Mouse (Mus musculus) adrenal gland, postnatal 36 days (tissue): ENCODE measurements at regions not wholly inside any gene's neighbourhood (a gene's known extent, or its start where the extent isn't known, plus 50 kb on each side); places are given as distances from the start of the nearest gene placed in this dataset.
A peak's percentile ranks its signal among the peaks of the same experiment; 100 is the strongest.

Experiments used
- DNase-seq, 2 experiments: peaks; one replicate each; pipeline ENCODE4 v3.0.0; 2021; ENCODE audit warnings: mixed read lengths in 1 of 2

GRCm38 (mm10) chr10:92333869-92334268, 388.4 kb downstream of the Nedd1 start:
- no peak for DNase-seq

DNA sequence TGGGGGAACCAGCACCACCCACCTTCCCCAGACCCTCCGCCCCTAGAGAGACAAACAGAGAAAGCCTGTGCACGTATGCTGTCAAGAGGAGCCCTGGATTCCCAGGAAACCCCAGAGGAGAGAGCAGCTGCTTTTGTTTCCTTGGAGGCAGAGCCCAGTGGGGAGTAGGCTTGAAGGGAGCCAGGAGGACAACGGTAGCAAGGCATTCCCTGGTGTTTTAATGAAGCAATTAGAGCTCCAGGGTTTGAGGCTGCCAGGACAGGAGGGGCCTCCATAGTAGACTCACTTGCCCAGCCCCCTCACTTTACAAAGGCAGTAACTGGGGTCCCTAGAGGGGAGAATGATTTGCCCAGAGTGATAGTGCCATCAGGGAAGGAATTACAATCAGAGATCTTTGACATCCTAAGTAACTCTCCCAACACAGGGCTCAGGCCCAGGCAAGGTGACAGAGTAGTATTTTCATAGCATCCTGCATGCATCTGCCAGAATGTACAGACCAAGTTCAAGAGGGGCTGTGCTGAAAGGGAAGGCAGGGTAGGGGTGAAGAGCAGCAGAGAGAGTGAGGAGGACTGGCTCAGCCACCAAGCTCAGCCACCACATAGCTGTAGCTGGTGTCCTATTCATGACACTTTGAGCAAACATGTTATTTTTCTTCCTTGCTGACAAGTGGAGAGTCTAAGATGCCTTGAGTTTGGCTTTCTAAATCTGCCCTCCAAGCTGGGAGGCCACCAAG, 389.0 kb downstream of the Nedd1 start:
- no peak for DNase-seq

GRCm38 (mm10) chr10:92330150-92330549, 392.1 kb downstream of the Nedd1 start:
- no peak for DNase-seq

GRCm38 (mm10) chr10:92329661-92330060, 392.6 kb downstream of the Nedd1 start:
- DNase-seq, result no peak

DNA sequence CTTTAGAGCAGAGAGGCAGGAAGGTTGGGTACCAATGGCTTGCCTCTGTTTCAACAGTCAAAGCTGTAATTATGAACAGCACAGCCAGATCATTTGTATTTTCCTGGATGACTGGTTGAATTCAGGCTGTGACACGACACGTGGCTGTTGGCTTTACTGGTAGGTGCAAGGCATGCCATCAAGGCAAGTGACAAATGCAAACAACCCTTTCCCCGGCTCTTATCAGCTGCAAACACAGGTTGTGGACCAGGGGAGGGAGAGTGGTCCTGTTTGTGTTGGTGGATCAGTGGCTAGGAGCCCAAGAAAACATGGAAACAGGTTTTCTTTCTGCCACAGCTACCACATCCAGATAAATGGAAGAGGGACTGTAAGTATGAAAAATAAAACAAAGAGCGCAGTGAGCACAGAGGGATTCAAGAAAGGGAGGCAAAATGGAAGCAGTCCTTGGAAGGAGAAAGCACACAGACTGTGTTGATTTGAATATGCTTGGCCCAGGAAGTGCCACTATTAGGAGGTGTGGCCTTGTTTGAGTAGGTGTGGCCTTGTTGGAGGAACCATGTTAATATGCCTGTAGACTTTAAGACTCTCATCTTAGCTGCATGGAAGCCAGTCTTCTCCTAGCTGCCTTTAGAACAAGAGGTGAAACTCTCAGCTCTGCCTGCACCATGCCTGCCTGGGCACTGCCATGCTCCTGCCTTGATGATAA, 396.8 kb downstream of the Nedd1 start:
- DNase-seq, result no peak

- no peak for DNase-seq
Observed at GRCm38 (mm10) chr10:92314606-92315005, 407.6 kb downstream of the Nedd1 start.

GRCm38 (mm10) chr10:92312278-92312677, 409.9 kb downstream of the Nedd1 start:
- DNase-seq, result no peak

- DNase-seq, result no peak
Observed at GRCm38 (mm10) chr10:92308643-92309042, 413.6 kb downstream of the Nedd1 start.

DNA sequence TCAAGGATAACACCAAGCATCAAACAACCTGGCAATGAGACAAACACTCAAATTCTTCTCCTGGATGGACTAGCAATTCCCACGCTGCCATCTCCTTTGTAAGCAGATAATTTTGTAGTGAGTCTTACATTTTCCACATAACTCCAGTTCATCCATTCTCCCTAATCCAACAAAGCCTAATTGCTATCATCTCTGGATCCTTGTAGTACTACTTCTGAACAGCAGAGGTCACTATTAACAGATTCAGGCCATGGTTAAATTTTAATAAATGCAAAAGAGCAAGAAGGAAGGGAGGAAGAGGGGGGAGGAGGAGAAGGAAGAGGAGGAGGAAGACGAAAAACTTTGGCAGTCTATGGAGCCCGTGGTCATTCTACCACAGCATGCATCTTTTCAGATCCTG, 414.4 kb downstream of the Nedd1 start:
- no peak for DNase-seq

DNA sequence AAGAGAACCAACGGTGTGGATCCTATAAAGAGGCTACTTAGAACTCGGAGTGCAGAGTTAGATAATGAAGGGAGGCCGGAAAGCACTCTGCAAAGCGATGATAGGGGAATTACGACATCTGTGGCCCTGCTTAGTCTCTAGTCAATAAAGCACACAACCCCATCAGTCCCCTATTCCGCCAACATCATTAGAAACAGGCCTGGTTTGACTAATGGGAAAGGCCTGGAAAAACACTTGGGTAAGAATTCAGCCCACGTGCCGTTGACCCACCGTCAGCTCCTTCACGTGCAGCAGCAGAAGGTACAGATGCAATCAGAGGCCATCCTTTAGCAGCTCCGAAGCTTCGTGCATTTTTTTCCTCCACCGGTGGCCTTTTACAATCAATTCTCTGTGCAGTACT, 423.5 kb downstream of the Nedd1 start:
- no peak for DNase-seq

GRCm38 (mm10) chr10:92296837-92297236, 425.4 kb downstream of the Nedd1 start:
- no peak for DNase-seq

GRCm38 (mm10) chr10:92296303-92296702, 425.9 kb downstream of the Nedd1 start:
- DNase-seq, result no peak

GRCm38 (mm10) chr10:92293261-92293660, 429.0 kb downstream of the Nedd1 start:
- no peak for DNase-seq

DNA sequence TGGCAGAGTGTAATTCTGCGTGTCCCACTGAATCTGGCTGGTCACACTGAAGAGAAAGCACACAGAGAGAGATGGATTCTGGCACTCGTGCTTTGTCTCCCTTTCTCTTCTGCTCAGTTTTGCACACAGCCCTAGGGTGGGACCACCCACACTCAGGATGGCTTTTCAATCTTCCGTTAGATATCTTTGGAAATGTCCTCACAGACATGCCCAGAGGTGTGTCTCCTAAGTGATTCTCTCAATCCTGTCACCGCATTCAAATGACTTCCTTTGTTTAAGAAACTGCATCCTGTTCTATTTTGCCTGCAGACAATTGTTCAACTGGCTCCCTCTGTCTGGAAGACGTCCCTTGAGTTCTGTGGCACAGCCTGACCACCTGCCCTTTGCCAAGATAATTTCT, 433.0 kb downstream of the Nedd1 start:
- DNase-seq, result no peak

- no peak for DNase-seq
Observed at GRCm38 (mm10) chr10:92284231-92284630, 438.0 kb downstream of the Nedd1 start.

DNA sequence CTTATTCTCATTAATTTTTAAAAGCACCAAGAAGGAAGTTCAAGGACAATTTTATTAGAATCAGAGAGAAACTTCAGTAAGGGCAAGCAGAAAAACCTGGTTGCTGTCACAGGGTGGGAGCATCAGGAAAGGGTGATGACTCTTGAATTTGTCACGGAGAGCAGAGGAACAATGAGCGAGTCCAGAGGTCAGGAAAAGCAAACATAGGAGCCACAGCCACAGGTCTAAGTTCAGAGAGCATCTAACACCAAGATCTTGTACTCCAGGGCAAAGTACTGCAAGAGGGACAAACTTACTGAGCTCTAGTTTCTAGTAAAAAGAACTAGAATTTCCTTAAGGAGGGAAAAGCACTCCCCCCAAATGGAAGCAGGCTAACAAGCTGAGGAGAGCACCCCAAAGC, 444.2 kb downstream of the Nedd1 start:
- DNase-seq, result no peak

- no peak for DNase-seq
Observed at GRCm38 (mm10) chr10:92257815-92258214, 464.4 kb downstream of the Nedd1 start.

- no peak for DNase-seq
Observed at GRCm38 (mm10) chr10:92248648-92249047, 473.6 kb downstream of the Nedd1 start.

GRCm38 (mm10) chr10:92247449-92247805, 474.8 kb downstream of the Nedd1 start:
- DNase-seq, result no peak

GRCm38 (mm10) chr10:92246785-92247448, 475.3 kb downstream of the Nedd1 start:
- no peak for DNase-seq

GRCm38 (mm10) chr10:92242714-92243440, 479.3 kb downstream of the Nedd1 start:
- DNase-seq, result peak; percentile 12 to 18

DNA sequence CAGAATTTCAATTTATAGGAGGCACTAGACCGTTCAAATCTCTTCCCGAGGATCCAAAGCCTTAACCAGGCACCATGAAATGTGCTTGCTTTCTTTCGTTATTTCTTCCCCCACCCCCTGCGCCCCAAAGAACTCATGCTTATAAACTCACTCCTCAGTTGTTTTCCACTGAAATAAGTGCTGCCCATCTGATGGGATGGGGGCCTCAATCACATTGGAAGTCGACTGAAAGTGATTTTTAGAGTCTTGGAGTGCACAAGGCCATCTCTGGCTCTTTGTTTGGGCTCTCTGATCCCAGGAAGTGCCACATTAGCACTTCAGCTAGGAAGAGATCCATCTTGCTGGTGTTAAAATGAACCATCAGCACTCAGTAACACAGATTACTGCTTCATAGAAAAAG, 484.3 kb downstream of the Nedd1 start:
- DNase-seq, result no peak

DNA sequence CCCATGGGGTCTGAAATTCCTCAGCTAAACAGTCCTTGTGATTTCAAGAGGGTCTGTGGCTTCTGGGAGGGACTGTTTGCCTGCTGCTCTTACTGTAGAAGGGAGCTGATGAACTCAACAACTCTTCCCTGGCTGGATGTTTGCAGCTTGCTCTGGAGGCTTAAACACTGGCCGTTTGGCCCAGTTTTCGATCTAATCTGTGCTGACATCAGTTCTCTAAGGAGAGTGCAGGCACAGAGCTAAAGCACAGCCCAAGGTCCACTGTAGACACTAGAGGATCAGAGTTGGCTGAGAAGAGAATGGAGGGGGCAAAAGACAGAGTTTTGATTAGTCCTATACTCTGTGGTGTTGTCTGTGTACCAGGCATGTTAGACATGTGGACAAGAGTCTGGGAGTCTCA, 490.1 kb downstream of the Nedd1 start:
- no peak for DNase-seq
